In genomic region chr15:81341426-81341825, GRCm38 (mm10) we compare ENCODE assay signal across 29 mouse cellular contexts. TPM values are rescaled to one million over a fixed set of nuclear protein-coding genes. Genes with fewer than 3 reads are reported as not detected.
DNase-seq lines count a peak whose midpoint lies in the region; ATAC-seq and TF ChIP-seq lines count a peak whose summit lies in the region.
"Had no signal": no experiment of that assay in that cellular context is flagged by ENCODE, and none has a peak within 500 bp of the region (broad histone marks: within the 10 kb centered on the region; RNA-seq: fewer than 3 reads in every experiment).

No protein-coding gene starts in this region.

- no peak overlapping the region for H3K27ac ChIP-seq in heart, embryonic 10.5 days
- no peak overlapping the region for H3K27ac ChIP-seq in hindbrain, embryonic 13.5 days
- no peak overlapping the region for H3K27ac ChIP-seq in limb, embryonic 10.5 days
- H3K27ac ChIP-seq: embryonic facial prominence, embryonic 12.5 days; forebrain, embryonic 12.5 days; heart, adult 2 months; heart, embryonic 13.5 days; kidney, embryonic 15.5 days; lung, embryonic 15.5 days had no signal

- ATAC-seq in hindbrain, embryonic 13.5 days (ENCODE audit: low FRiP score): no peak
- ATAC-seq: forebrain, postnatal 0 days; hindbrain, embryonic 16.5 days had no signal

- H3K4me2 ChIP-seq in myocyte (ENCODE audit: low read depth): no peak overlapping the region
- H3K4me2 ChIP-seq in hindbrain, embryonic 13.5 days: no peak overlapping the region
- H3K4me2 ChIP-seq: embryonic facial prominence, embryonic 12.5 days; forebrain, embryonic 12.5 days; heart, embryonic 13.5 days; kidney, embryonic 15.5 days; liver, embryonic 11.5 days; lung, embryonic 15.5 days had no signal

- no peak overlapping the region for H3K4me3 ChIP-seq in heart, embryonic 10.5 days
- H3K4me3 ChIP-seq in myocyte: no peak overlapping the region
- H3K4me3 ChIP-seq in hindbrain, embryonic 13.5 days: no peak overlapping the region
- H3K4me3 ChIP-seq in limb, embryonic 10.5 days: no peak overlapping the region
- H3K4me3 ChIP-seq: embryonic facial prominence, embryonic 12.5 days; erythroblast, embryonic 14.5 days; forebrain, embryonic 12.5 days; heart, adult 2 months; heart, embryonic 13.5 days; kidney, embryonic 15.5 days; lung, embryonic 15.5 days had no signal

- H3ac ChIP-seq in myocyte (ENCODE audit: control insufficient read depth, insufficient read length): no peak overlapping the region

- H3K79me2 ChIP-seq in myocyte (ENCODE audit: control insufficient read depth, insufficient read depth): peaks cover 27% of the 10 kb centered on the region

- no peaks in the 10 kb centered on the region for H3K27me3 ChIP-seq in heart, embryonic 10.5 days (ENCODE audit: insufficient read depth, poor library complexity, severe bottlenecking)
- no peaks in the 10 kb centered on the region for H3K27me3 ChIP-seq in myocyte (ENCODE audit: control insufficient read depth, insufficient read depth, insufficient read length)
- H3K27me3 ChIP-seq in hindbrain, embryonic 13.5 days: no peaks in the 10 kb centered on the region
- no peaks in the 10 kb centered on the region for H3K27me3 ChIP-seq in limb, embryonic 10.5 days (ENCODE audit: low read depth, poor library complexity, severe bottlenecking)
- H3K27me3 ChIP-seq: embryonic facial prominence, embryonic 12.5 days; forebrain, embryonic 12.5 days; heart, embryonic 13.5 days; kidney, embryonic 15.5 days; lung, embryonic 15.5 days had no signal

- DNase-seq in heart, adult 11 months: peak; percentile 50
- DNase-seq in heart, embryonic 10.5 days (ENCODE audit: low spot score): no peak
- DNase-seq in lung, postnatal 36 days: peak; percentile 32
- DNase-seq in lung, postnatal 10 days: no peak
- peak; percentile 87 for DNase-seq in NIH3T3 (ENCODE audit: low read depth)
- no peak for DNase-seq in limb, embryonic 10.5 days (ENCODE audit: low spot score)
- DNase-seq: adrenal gland, postnatal 10 days; cerebellum, adult 11 months; cerebellum, adult 9-10 months; embryo, embryonic 11 days; forebrain, postnatal 0 days; gastrocnemius, postnatal 36 days; heart, adult 2 months; heart, postnatal 10 days; kidney, adult 18-20 months; kidney, postnatal 25 days; midbrain, embryonic 14.5 days; thymus, adult 18-20 months; thymus, postnatal 25 days had no signal

- no peaks in the 10 kb centered on the region for H3K9me3 ChIP-seq in heart, embryonic 10.5 days
- H3K9me3 ChIP-seq in hindbrain, embryonic 13.5 days: no peaks in the 10 kb centered on the region
- H3K9me3 ChIP-seq in limb, embryonic 10.5 days (replicated peaks): no peaks in the 10 kb centered on the region
- H3K9me3 ChIP-seq: embryonic facial prominence, embryonic 12.5 days; forebrain, embryonic 12.5 days; heart, embryonic 13.5 days; kidney, embryonic 15.5 days; lung, embryonic 15.5 days had no signal

- peaks cover 46% of the 10 kb centered on the region for H3K36me3 ChIP-seq in heart, embryonic 10.5 days
- H3K36me3 ChIP-seq in myocyte (ENCODE audit: control insufficient read depth, insufficient read depth): peaks cover 40% of the 10 kb centered on the region
- peaks cover 34% of the 10 kb centered on the region for H3K36me3 ChIP-seq in hindbrain, embryonic 13.5 days
- H3K36me3 ChIP-seq in limb, embryonic 10.5 days: peaks cover 65% of the 10 kb centered on the region

- no peaks in the 10 kb centered on the region for H3K4me1 ChIP-seq in heart, embryonic 10.5 days
- H3K4me1 ChIP-seq in hindbrain, embryonic 13.5 days (replicated peaks): no peaks in the 10 kb centered on the region
- H3K4me1 ChIP-seq in limb, embryonic 10.5 days: no peaks in the 10 kb centered on the region
- H3K4me1 ChIP-seq: embryonic facial prominence, embryonic 12.5 days; forebrain, embryonic 12.5 days; heart, embryonic 13.5 days; kidney, embryonic 15.5 days; lung, embryonic 15.5 days had no signal

- 95% methylated on average over 2 of the region's 2 CpGs for WGBS in heart, embryonic 10.5 days
- 94% methylated on average over 2 of the region's 2 CpGs for WGBS in hindbrain, embryonic 13.5 days
- WGBS in limb, embryonic 10.5 days: 91% methylated on average over 2 of the region's 2 CpGs

- no peak for TF ChIP-seq POLR2A in myocyte (IDR thresholded peaks at IDR 0.05; ENCODE audit: insufficient read length, low read depth)

- no peak overlapping the region for H3K9ac ChIP-seq in hindbrain, embryonic 13.5 days
- H3K9ac ChIP-seq: embryonic facial prominence, embryonic 12.5 days; forebrain, embryonic 12.5 days; forebrain, postnatal 0 days; heart, embryonic 13.5 days; kidney, embryonic 15.5 days; lung, embryonic 15.5 days had no signal

TF ChIP-seq in myocyte, 11 proteins besides CTCF, POLR2A, EP300 and RAD21:
- TF ChIP-seq MYOD1 (IDR thresholded peaks at IDR 0.05; ENCODE audit: control insufficient read depth in 1 of 3, insufficient read length in 2 of 3, low read depth in 2 of 3): no peak
- peak; percentile 83 for TF ChIP-seq CEBPB (IDR thresholded peaks at IDR 0.05; ENCODE audit: insufficient read depth, poor library complexity, severe bottlenecking)
TF ChIP-seq in myocyte: peak in this region for 1.

RNA-seq across cellular contexts. Expression of gene Slc25a17, which starts 19.2 kb away (rescaled TPM):
- 58.5 and 70.4 TPM in 2 replicates for polyA plus RNA-seq in heart, embryonic 10.5 days (2016; fragmentation: Nextera tagmentation; extraction: Ambion mirVana)
- polyA plus RNA-seq in myocyte (2012; fragmentation: generic; extraction: Trizol): 40.9 TPM
- 138 and 139 TPM in 2 replicates for polyA plus RNA-seq in hindbrain, embryonic 13.5 days (2015; fragmentation: Nextera tagmentation; extraction: Ambion mirVana)
- polyA plus RNA-seq in limb, embryonic 10.5 days (2016; fragmentation: Nextera tagmentation; extraction: Ambion mirVana): 86.9 and 93.6 TPM in 2 replicates

RNA-seq across cellular contexts. Expression of gene St13, which starts 58.5 kb away (rescaled TPM):
- polyA plus RNA-seq in heart, embryonic 10.5 days (2016; fragmentation: Nextera tagmentation; extraction: Ambion mirVana): 154 and 183 TPM in 2 replicates
- polyA plus RNA-seq in myocyte (2012; fragmentation: generic; extraction: Trizol): 228 TPM
- 186 and 191 TPM in 2 replicates for polyA plus RNA-seq in hindbrain, embryonic 13.5 days (2015; fragmentation: Nextera tagmentation; extraction: Ambion mirVana)
- 222 and 234 TPM in 2 replicates for polyA plus RNA-seq in limb, embryonic 10.5 days (2016; fragmentation: Nextera tagmentation; extraction: Ambion mirVana)

RNA-seq across cellular contexts. Expression of gene Xpnpep3, which starts 58.5 kb away (rescaled TPM):
- 12.3 and 15.1 TPM in 2 replicates for polyA plus RNA-seq in heart, embryonic 10.5 days (2016; fragmentation: Nextera tagmentation; extraction: Ambion mirVana)
- 6.3 TPM for polyA plus RNA-seq in myocyte (2012; fragmentation: generic; extraction: Trizol)
- 8.6 and 10.1 TPM in 2 replicates for polyA plus RNA-seq in hindbrain, embryonic 13.5 days (2015; fragmentation: Nextera tagmentation; extraction: Ambion mirVana)
- polyA plus RNA-seq in limb, embryonic 10.5 days (2016; fragmentation: Nextera tagmentation; extraction: Ambion mirVana): 13.9 and 14.1 TPM in 2 replicates

Comparison
In these comparisons a context has a peak if more than half of its experiments do, and no peak if none do; other contexts are left out.
1. DNase-seq: peak in heart, adult 11 months (single experiment), lung, postnatal 36 days (single experiment) and NIH3T3 (single experiment); none in heart, embryonic 10.5 days (single experiment), lung, postnatal 10 days (single experiment) and limb, embryonic 10.5 days (single experiment).